ENCODE assay signal across 17 mouse cellular contexts in genomic region chr2:77114335-77114734, GRCm38 (mm10). TPM values are rescaled to one million over a fixed set of nuclear protein-coding genes. Genes with fewer than 3 reads are reported as not detected.
DNase-seq lines count a peak whose midpoint lies in the region; ATAC-seq and TF ChIP-seq lines count a peak whose summit lies in the region.
"Had no signal": no experiment of that assay in that cellular context is flagged by ENCODE, and none has a peak within 500 bp of the region (broad histone marks: within the 10 kb centered on the region; RNA-seq: fewer than 3 reads in every experiment).

No protein-coding gene starts in this region.

- no peak for ATAC-seq in heart, embryonic 13.5 days (ENCODE audit: extremely low read depth, insufficient number of reproducible peaks, low FRiP score, low TSS enrichment)
- 0 out of 2 replicates have a peak, but pooled peaks have one; percentile 9 for ATAC-seq in heart, postnatal 0 days (ENCODE audit: insufficient read depth, low read depth)
- ATAC-seq: activated CD4-positive, CD25-positive, alpha-beta regulatory T cell, adult 4 months; forebrain, embryonic 13.5 days; forebrain, postnatal 0 days; hindbrain, postnatal 0 days; Patski had no signal

- no peaks in the 10 kb centered on the region for H3K27me3 ChIP-seq in heart, embryonic 10.5 days (ENCODE audit: insufficient read depth, poor library complexity, severe bottlenecking)
- H3K27me3 ChIP-seq in heart, embryonic 13.5 days (replicated peaks), result no peaks in the 10 kb centered on the region
- no peaks in the 10 kb centered on the region for H3K27me3 ChIP-seq in heart, postnatal 0 days (ENCODE audit: control insufficient read depth, insufficient read depth, low read length)
- H3K27me3 ChIP-seq: CH12.LX; embryonic facial prominence, embryonic 13.5 days; forebrain, embryonic 13.5 days; hindbrain, embryonic 13.5 days; Patski had no signal

- H3K9ac ChIP-seq in heart, embryonic 13.5 days, result 0 out of 2 replicates have a peak overlapping the region, but pooled peaks have one; percentile 10
- no peak overlapping the region for H3K9ac ChIP-seq in heart, postnatal 0 days (replicated peaks; ENCODE audit: low read depth, low read length)
- H3K9ac ChIP-seq: embryonic facial prominence, embryonic 13.5 days; forebrain, embryonic 13.5 days; forebrain, postnatal 0 days; hindbrain, embryonic 13.5 days had no signal

- H3K4me3 ChIP-seq in heart, embryonic 10.5 days, result no peak overlapping the region
- H3K4me3 ChIP-seq in heart, embryonic 13.5 days, result no peak overlapping the region
- no peak overlapping the region for H3K4me3 ChIP-seq in heart, postnatal 0 days (ENCODE audit: low read depth, low read length)
- H3K4me3 ChIP-seq: embryonic facial prominence, embryonic 13.5 days; forebrain, embryonic 13.5 days; hindbrain, embryonic 13.5 days had no signal

- no peaks in the 10 kb centered on the region for H3K9me3 ChIP-seq in heart, embryonic 10.5 days
- H3K9me3 ChIP-seq in heart, embryonic 13.5 days, result no peaks in the 10 kb centered on the region
- H3K9me3 ChIP-seq in heart, postnatal 0 days (replicated peaks; ENCODE audit: control insufficient read depth, low read length), result no peaks in the 10 kb centered on the region
- H3K9me3 ChIP-seq: embryonic facial prominence, embryonic 13.5 days; forebrain, embryonic 13.5 days; hindbrain, embryonic 13.5 days had no signal

- H3K36me3 ChIP-seq in heart, embryonic 10.5 days, result peaks cover 38% of the 10 kb centered on the region
- H3K36me3 ChIP-seq in heart, embryonic 13.5 days, result peaks cover 29% of the 10 kb centered on the region
- 0 out of 2 replicates have a peak, but pooled peaks cover 7% of the 10 kb centered on the region for H3K36me3 ChIP-seq in heart, postnatal 0 days (replicated peaks; ENCODE audit: control insufficient read depth, insufficient read depth, low read length)
- H3K36me3 ChIP-seq: embryonic facial prominence, embryonic 13.5 days; hindbrain, embryonic 13.5 days had no signal

- H3K4me1 ChIP-seq in heart, embryonic 10.5 days, result peaks cover 17% of the 10 kb centered on the region; the same call in 1 of the 2 replicates
- peaks cover 30% of the 10 kb centered on the region for H3K4me1 ChIP-seq in heart, embryonic 13.5 days
- peaks cover 13% of the 10 kb centered on the region; the same call in 1 of the 2 replicates for H3K4me1 ChIP-seq in heart, postnatal 0 days (ENCODE audit: control insufficient read depth, insufficient read depth)

- WGBS in heart, embryonic 10.5 days, result 19% methylated on average over 2 of the region's 2 CpGs
- WGBS in heart, embryonic 13.5 days, result 34% methylated on average over 2 of the region's 2 CpGs
- 33% methylated on average over 2 of the region's 2 CpGs for WGBS in heart, postnatal 0 days

- intact Hi-C loops in heart, postnatal 14 days (cut with DNase I), result loop anchor here (10.0 kb wide), 1 partner anchor 90 kb away; no protein-coding TSS in a partner anchor

- H3K4me2 ChIP-seq in heart, embryonic 13.5 days, result no peak overlapping the region
- H3K4me2 ChIP-seq in heart, postnatal 0 days (ENCODE audit: low read depth, low read length), result no peak overlapping the region
- H3K4me2 ChIP-seq: embryonic facial prominence, embryonic 13.5 days; forebrain, embryonic 13.5 days; hindbrain, embryonic 13.5 days had no signal

- 0 out of 2 replicates have a peak, but pooled peaks have one; percentile 30 for TF ChIP-seq EP300 in heart, postnatal 0 days (IDR thresholded peaks at IDR 0.05; ENCODE audit: low read depth)

- no peak for TF ChIP-seq CTCF in heart, postnatal 0 days (IDR thresholded peaks at IDR 0.05; ENCODE audit: low read depth)

- DNase-seq in heart, adult 11 months, result peak; percentile 46
- no peak for DNase-seq in heart, embryonic 10.5 days (ENCODE audit: low spot score)
- no peak for DNase-seq in heart, adult 18-20 months
- DNase-seq in heart, postnatal 0 days (ENCODE audit: low spot score), result no peak
- DNase-seq in heart, postnatal 14 days, result no peak
- DNase-seq: adrenal gland, postnatal 14 days; cerebellum, adult 11-12 months; cerebellum, adult 9-10 months; forebrain, postnatal 0 days had no signal

- H3K27ac ChIP-seq in heart, embryonic 10.5 days, result no peak overlapping the region
- peak overlapping the region; percentile 80 for H3K27ac ChIP-seq in heart, embryonic 13.5 days (replicated peaks)
- H3K27ac ChIP-seq in heart, postnatal 0 days (ENCODE audit: low read depth), result peak overlapping the region; percentile 88
- H3K27ac ChIP-seq: embryonic facial prominence, embryonic 13.5 days; forebrain, embryonic 13.5 days; hindbrain, embryonic 13.5 days; hindbrain, postnatal 0 days had no signal

RNA-seq across cellular contexts. Expression of gene Ccdc141, which starts 56.1 kb away (rescaled TPM):
- polyA plus RNA-seq in heart, embryonic 10.5 days (2016; fragmentation: Nextera tagmentation; extraction: Ambion mirVana), result 150 and 241 TPM in 2 replicates
- 156 and 170 TPM in 2 replicates for polyA plus RNA-seq in heart, embryonic 13.5 days (2015; fragmentation: Nextera tagmentation; extraction: Ambion mirVana)
- 100 to 1,000 TPM; 149 to 219 TPM for total RNA-seq in heart, adult 18-20 months (2021)
- total RNA-seq in heart, postnatal 0 days (2014; rRNA removed; ENCODE audit: low replicate concordance), result 162 and 219 TPM in 2 replicates
- polyA plus RNA-seq in heart, postnatal 0 days (2015; fragmentation: Nextera tagmentation; extraction: Ambion mirVana), result 135 and 139 TPM in 2 replicates
- 100 to 1,000 TPM; 213 to 231 TPM for total RNA-seq in heart, postnatal 14 days (2021)
- total RNA-seq: CH12.LX had no signal
